Mouse (Mus musculus): ENCODE results near the gene 4930572O03Rik.
"Not testable (repeated sequence)": the region's sequence is repeated elsewhere in the genome, so short reads cannot be mapped to it uniquely, and the experiment has no call there.

GRCm38 (mm10) chr5:15673989-15674388 lies 17.1 kb upstream of the 4930572O03Rik start:
- TF ChIP-seq CTCF (IDR thresholded peaks at IDR 0.05; ENCODE audit: low read depth, low read length); POLR2AphosphoS5 (IDR thresholded peaks at IDR 0.05; ENCODE audit: insufficient replicate concordance, low read depth, low read length); GATA1 (IDR thresholded peaks at IDR 0.05; ENCODE audit: borderline replicate concordance, low read length): not testable (repeated sequence)

Data from G1E (cell line).